Mouse (Mus musculus) heart, postnatal 0 days (tissue): ENCODE measurements around the gene Tas2r121.

Source experiments
- CTCF ChIP-seq: IDR thresholded peaks from 2 replicates; pipeline ENCODE4 v1.5.1; 2016; ENCODE audit warnings: antibody characterized with exemption, control low read depth, low read depth
- EP300 ChIP-seq: IDR thresholded peaks from 2 replicates; pipeline ENCODE4 v1.6.1; 2016; ENCODE audit warnings: antibody characterized with exemption, low read depth

- TF ChIP-seq CTCF (no peak), EP300 (no peak)
Measured at GRCm38 (mm10) chr6:132711828-132712227, 11.0 kb upstream of the Tas2r121 start, which contains the start of gene Tas2r122.
